Mouse (Mus musculus) myocyte (in vitro differentiated cells): Measurements from ENCODE around the gene Pip5kl1. TPM values are rescaled to one million over a fixed set of nuclear protein-coding genes. Genes with fewer than 3 reads are reported as not detected.

Source experiments
- H3K27me3 ChIP-seq: one replicate; pipeline ENCODE4 v1.6.1; 2011; ENCODE audit not compliant: control insufficient read depth, insufficient read depth, insufficient read length
- H3K36me3 ChIP-seq: one replicate; pipeline ENCODE4 v1.6.1; 2011; ENCODE audit not compliant: control insufficient read depth, insufficient read depth
- H3K4me2 ChIP-seq: one replicate; pipeline ENCODE4 v1.6.1; 2011; ENCODE audit warnings: low read depth, control low read depth
- H3K4me3 ChIP-seq: one replicate; pipeline ENCODE4 v1.5.1; 2011; ENCODE audit warnings: mild to moderate bottlenecking, control low read depth, moderate library complexity
- H3K79me2 ChIP-seq: one replicate; pipeline ENCODE4 v1.6.1; 2011; ENCODE audit not compliant: control insufficient read depth, insufficient read depth
- H3ac ChIP-seq: one replicate; pipeline ENCODE4 v1.6.1; 2011; ENCODE audit not compliant: control insufficient read depth, insufficient read length
- CEBPB ChIP-seq: IDR thresholded peaks from 2 replicates; pipeline ENCODE4 v1.6.1; 2011; ENCODE audit warnings: mild to moderate bottlenecking, moderate library complexity; ENCODE audit not compliant: poor library complexity, insufficient read depth, severe bottlenecking
- E2F4 ChIP-seq: IDR thresholded peaks from one replicate; pipeline ENCODE4 v1.6.1; 2011; ENCODE audit warnings: mild to moderate bottlenecking, control low read depth, moderate library complexity; ENCODE audit not compliant: insufficient read depth
- MAX ChIP-seq: IDR thresholded peaks from one replicate; pipeline ENCODE4 v1.6.1; 2011; ENCODE audit warnings: low read depth, mild to moderate bottlenecking, control low read depth
- MYOD1 ChIP-seq, 3 experiments: IDR thresholded peaks; one replicate each; pipeline ENCODE4 v1.6.1; 2011; ENCODE audit warnings: control low read depth in 2 of 3, low read depth in 2 of 3, mild to moderate bottlenecking in 2 of 3, moderate library complexity in 1 of 3; ENCODE audit not compliant: insufficient read length in 2 of 3, control insufficient read depth in 1 of 3
- MYOG ChIP-seq, 3 experiments: IDR thresholded peaks; one replicate each; pipeline ENCODE4 v1.6.1; 2011; ENCODE audit warnings: control low read depth in 2 of 3, low read depth in 2 of 3, mild to moderate bottlenecking in 2 of 3; ENCODE audit not compliant: insufficient read length in 2 of 3, control insufficient read depth in 1 of 3, insufficient read depth in 1 of 3
- POLR2A ChIP-seq: IDR thresholded peaks from one replicate; pipeline ENCODE4 v1.6.1; 2011; ENCODE audit warnings: low read depth, mild to moderate bottlenecking, control low read depth, moderate library complexity; ENCODE audit not compliant: insufficient read length
- POLR2AphosphoS2 ChIP-seq: IDR thresholded peaks from one replicate; pipeline ENCODE4 v1.6.1; 2011; ENCODE audit warnings: low read depth, control low read depth; ENCODE audit not compliant: insufficient read length
- REST ChIP-seq: IDR thresholded peaks from one replicate; pipeline ENCODE4 v1.6.1; 2011; ENCODE audit warnings: mild to moderate bottlenecking, control low read depth, moderate library complexity; ENCODE audit not compliant: insufficient read depth, insufficient read length
- SRF ChIP-seq: IDR thresholded peaks from one replicate; pipeline ENCODE4 v1.6.1; 2011; ENCODE audit warnings: low read depth; ENCODE audit not compliant: control insufficient read depth, insufficient read length
- TCF12 ChIP-seq: IDR thresholded peaks from one replicate; pipeline ENCODE4 v1.6.1; 2011; ENCODE audit warnings: mild to moderate bottlenecking, control low read depth; ENCODE audit not compliant: poor library complexity, insufficient read depth, severe bottlenecking
- TCF3 ChIP-seq: IDR thresholded peaks from one replicate; pipeline ENCODE4 v1.6.1; 2011; ENCODE audit warnings: low read depth, control low read depth; ENCODE audit not compliant: insufficient read length
- USF1 ChIP-seq: IDR thresholded peaks from one replicate; pipeline ENCODE4 v1.6.1; 2011; ENCODE audit warnings: low read depth, mild to moderate bottlenecking, control low read depth, moderate library complexity
- polyA plus RNA-seq: library from polyadenylated mRNA; unstranded; fragments of >200 nt; fragmentation: generic; extraction: Trizol; gene quantifications from one replicate; pipeline ENCODE4 v1.2.1, GENCODE M21; 2012; ENCODE audit warnings: missing spikeins

The Pip5kl1 gene
- polyA plus RNA-seq, 1 experiment, result 0.10 TPM

GRCm38 (mm10) chr2:32610610-32611229 is 36.1 kb downstream of the Pip5kl1 start:
- no peak for TF ChIP-seq MYOD1 (IDR thresholded peaks at IDR 0.05; ENCODE audit: control insufficient read depth in 1 of 3, insufficient read length in 2 of 3, low read depth in 2 of 3)
- no peak for TF ChIP-seq POLR2AphosphoS2
- no peak for TF ChIP-seq TCF3
- no peak for TF ChIP-seq CEBPB
- TF ChIP-seq SRF, result no peak
- no peak for TF ChIP-seq MYOG (IDR thresholded peaks at IDR 0.05; ENCODE audit: control insufficient read depth in 1 of 3, insufficient read depth in 1 of 3, insufficient read length in 2 of 3, low read depth in 2 of 3)
- TF ChIP-seq USF1, result no peak
- Histone ChIP-seq H3K36me3 (peaks cover 21% of the 10 kb centered on the region), H3ac (no peak overlapping the region), H3K79me2 (peaks cover 11% of the 10 kb centered on the region), H3K4me2 (peak overlapping the region; percentile 49), H3K4me3 (no peak overlapping the region), H3K27me3 (no peaks in the 10 kb centered on the region)

- Histone ChIP-seq H3K79me2 (peaks cover 11% of the 10 kb centered on the region), H3K4me2 (no peak overlapping the region), H3K4me3 (no peak overlapping the region), H3K27me3 (no peaks in the 10 kb centered on the region), H3ac (no peak overlapping the region), H3K36me3 (peaks cover 31% of the 10 kb centered on the region)
- TF ChIP-seq MYOG (IDR thresholded peaks at IDR 0.05; ENCODE audit: control insufficient read depth in 1 of 3, insufficient read depth in 1 of 3, insufficient read length in 2 of 3, low read depth in 2 of 3), result no peak
- TF ChIP-seq USF1, result no peak
- no peak for TF ChIP-seq REST
- no peak for TF ChIP-seq POLR2AphosphoS2
- TF ChIP-seq CEBPB, result no peak
- no peak for TF ChIP-seq SRF
- no peak for TF ChIP-seq TCF12
- TF ChIP-seq POLR2A, result no peak
- no peak for TF ChIP-seq TCF3
- TF ChIP-seq MYOD1 (IDR thresholded peaks at IDR 0.05; ENCODE audit: control insufficient read depth in 1 of 3, insufficient read length in 2 of 3, low read depth in 2 of 3), result no peak
- no peak for TF ChIP-seq MAX
- TF ChIP-seq E2F4, result no peak
These were observed 37.7 kb downstream of the Pip5kl1 start for GRCm38 (mm10) chr2:32612274-32612673.

- no peak overlapping the region for H3ac ChIP-seq
- no peaks in the 10 kb centered on the region for H3K79me2 ChIP-seq
- H3K27me3 ChIP-seq, result no peaks in the 10 kb centered on the region
- H3K4me2 ChIP-seq, result no peak overlapping the region
- TF ChIP-seq USF1, result no peak
- TF ChIP-seq POLR2A, result no peak
- no peak for TF ChIP-seq REST
- no peak for TF ChIP-seq SRF
- TF ChIP-seq E2F4, result no peak
- no peak for TF ChIP-seq MYOD1 (IDR thresholded peaks at IDR 0.05; ENCODE audit: control insufficient read depth in 1 of 3, insufficient read length in 2 of 3, low read depth in 2 of 3)
- TF ChIP-seq TCF12, result no peak
- TF ChIP-seq CEBPB, result no peak
- no peak for TF ChIP-seq MAX
- TF ChIP-seq MYOG (IDR thresholded peaks at IDR 0.05; ENCODE audit: control insufficient read depth in 1 of 3, insufficient read depth in 1 of 3, insufficient read length in 2 of 3, low read depth in 2 of 3), result no peak
- no peak for TF ChIP-seq POLR2AphosphoS2
- no peak for TF ChIP-seq TCF3
- H3K36me3 ChIP-seq, result peaks cover 34% of the 10 kb centered on the region
- no peak overlapping the region for H3K4me3 ChIP-seq
These were observed 42.5 kb downstream of the Pip5kl1 start for GRCm38 (mm10) chr2:32617109-32617508.

- H3K4me2 ChIP-seq, result no peak overlapping the region
- no peaks in the 10 kb centered on the region for H3K79me2 ChIP-seq
- peaks cover 34% of the 10 kb centered on the region for H3K36me3 ChIP-seq
- H3ac ChIP-seq, result no peak overlapping the region
- no peak overlapping the region for H3K4me3 ChIP-seq
- TF ChIP-seq MAX, result no peak
- TF ChIP-seq TCF3, result no peak
- no peak for TF ChIP-seq CEBPB
- TF ChIP-seq E2F4, result no peak
- no peak for TF ChIP-seq TCF12
- no peaks in the 10 kb centered on the region for H3K27me3 ChIP-seq
These were observed 43.0 kb downstream of the Pip5kl1 start for GRCm38 (mm10) chr2:32617601-32618000.

- Histone ChIP-seq H3K79me2 (no peaks in the 10 kb centered on the region), H3K27me3 (no peaks in the 10 kb centered on the region), H3K4me3 (no peak overlapping the region), H3ac (no peak overlapping the region), H3K4me2 (no peak overlapping the region), H3K36me3 (peaks cover 30% of the 10 kb centered on the region)
- TF ChIP-seq E2F4 (no peak), TCF3 (no peak), SRF (no peak), REST (no peak), USF1 (no peak), TCF12 (no peak), POLR2AphosphoS2 (no peak), CEBPB (no peak), POLR2A (no peak), MYOD1 (IDR thresholded peaks at IDR 0.05; ENCODE audit: control insufficient read depth in 1 of 3, insufficient read length in 2 of 3, low read depth in 2 of 3) (no peak), MYOG (IDR thresholded peaks at IDR 0.05; ENCODE audit: control insufficient read depth in 1 of 3, insufficient read depth in 1 of 3, insufficient read length in 2 of 3, low read depth in 2 of 3) (no peak), MAX (no peak)
These were observed 43.5 kb downstream of the Pip5kl1 start for GRCm38 (mm10) chr2:32618051-32618450.
